Mouse (Mus musculus) cortical plate, adult 2 months (tissue): ENCODE data around the gene Ptprcap. TPM values are rescaled to one million over a fixed set of nuclear protein-coding genes. Genes with fewer than 3 reads are reported as not detected.

Experiments used
- H3K27ac ChIP-seq: fragments of 200-500 bp; 2 replicates; pipeline ENCODE4 v1.5.1; 2012; ENCODE audit warnings: low read length, control low read depth, inconsistent platforms; ENCODE audit not compliant: insufficient read depth
- H3K4me1 ChIP-seq: fragments of 200-500 bp; 2 replicates; pipeline ENCODE4 v1.6.1; 2011; ENCODE audit warnings: low read length; ENCODE audit not compliant: control insufficient read depth, insufficient read depth
- H3K4me3 ChIP-seq: fragments of 200-500 bp; 2 replicates; pipeline ENCODE4 v1.5.1; 2011; ENCODE audit warnings: mild to moderate bottlenecking, low read length, control low read depth; ENCODE audit not compliant: insufficient read depth
- CTCF ChIP-seq: fragments of 200-500 bp; IDR thresholded peaks from 2 replicates; pipeline ENCODE4 v1.5.1; 2011; ENCODE audit warnings: mild to moderate bottlenecking, control low read depth, low read length; ENCODE audit not compliant: insufficient read depth; ENCODE audit errors: extremely low read depth
- POLR2A ChIP-seq: fragments of 200-500 bp; IDR thresholded peaks from 2 replicates; pipeline ENCODE4 v1.6.1; 2011; ENCODE audit warnings: mild to moderate bottlenecking, low read length, control low read depth; ENCODE audit not compliant: insufficient read depth; ENCODE audit errors: extremely low read depth
- polyA plus RNA-seq: library from polyadenylated mRNA; depleted of rRNA; stranded (reverse); fragments of >200 nt; gene quantifications from 2 replicates; pipeline ENCODE4 v1.2.3, GENCODE M21; 2012

The Ptprcap gene
- polyA plus RNA-seq, 1 experiment: 1.6 TPM

DNA sequence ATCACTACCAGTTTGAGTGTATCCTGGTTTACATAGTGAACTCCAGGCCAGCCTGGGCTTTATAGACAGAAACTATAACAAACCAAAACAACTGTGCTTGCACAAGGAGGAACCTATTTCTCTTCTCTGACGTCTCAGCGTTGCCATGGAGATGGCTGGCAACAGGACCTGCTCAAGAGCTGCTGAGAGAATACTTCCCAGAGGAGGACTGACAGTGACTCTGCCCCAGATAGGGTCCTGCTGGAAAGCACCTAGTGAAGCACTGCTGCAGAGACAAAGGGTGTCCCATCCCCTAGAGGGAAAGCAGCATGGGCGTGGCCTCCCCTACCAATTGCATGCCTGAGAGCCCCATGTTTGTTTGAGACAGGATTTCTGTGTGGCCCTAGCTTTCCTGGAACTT is 28.5 kb downstream of the Ptprcap start:
- Histone ChIP-seq H3K4me1 (peaks cover 4% of the 10 kb centered on the region), H3K27ac (no peak overlapping the region), H3K4me3 (no peak overlapping the region)
- TF ChIP-seq POLR2A: 0 out of 2 replicates have a peak, but pooled peaks have one; percentile 47
- no peak for TF ChIP-seq CTCF

DNA sequence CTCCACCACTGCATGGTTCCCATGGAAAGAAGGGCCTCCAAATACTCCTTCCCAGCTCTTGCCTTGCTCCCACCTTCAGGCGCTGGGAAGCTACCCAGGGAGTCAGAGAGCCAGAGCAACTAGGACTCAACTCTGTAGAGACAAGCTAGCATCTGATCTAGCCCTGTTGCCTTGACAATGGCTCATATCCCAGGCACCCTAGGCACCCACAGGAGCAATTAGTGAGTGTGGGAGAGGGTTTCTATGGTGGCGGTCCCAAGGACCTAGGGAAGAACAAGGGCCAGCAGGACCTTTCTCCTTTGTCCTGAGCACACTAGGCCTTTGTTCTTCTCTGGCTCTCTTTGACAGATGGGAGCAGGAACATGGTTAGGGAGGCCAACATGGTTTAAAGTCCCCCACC is 30.3 kb downstream of the Ptprcap start:
- Histone ChIP-seq H3K27ac (peak overlapping the region; percentile 88), H3K4me1 (peaks cover 4% of the 10 kb centered on the region), H3K4me3 (no peak overlapping the region)
- TF ChIP-seq POLR2A (no peak), CTCF (no peak)

DNA sequence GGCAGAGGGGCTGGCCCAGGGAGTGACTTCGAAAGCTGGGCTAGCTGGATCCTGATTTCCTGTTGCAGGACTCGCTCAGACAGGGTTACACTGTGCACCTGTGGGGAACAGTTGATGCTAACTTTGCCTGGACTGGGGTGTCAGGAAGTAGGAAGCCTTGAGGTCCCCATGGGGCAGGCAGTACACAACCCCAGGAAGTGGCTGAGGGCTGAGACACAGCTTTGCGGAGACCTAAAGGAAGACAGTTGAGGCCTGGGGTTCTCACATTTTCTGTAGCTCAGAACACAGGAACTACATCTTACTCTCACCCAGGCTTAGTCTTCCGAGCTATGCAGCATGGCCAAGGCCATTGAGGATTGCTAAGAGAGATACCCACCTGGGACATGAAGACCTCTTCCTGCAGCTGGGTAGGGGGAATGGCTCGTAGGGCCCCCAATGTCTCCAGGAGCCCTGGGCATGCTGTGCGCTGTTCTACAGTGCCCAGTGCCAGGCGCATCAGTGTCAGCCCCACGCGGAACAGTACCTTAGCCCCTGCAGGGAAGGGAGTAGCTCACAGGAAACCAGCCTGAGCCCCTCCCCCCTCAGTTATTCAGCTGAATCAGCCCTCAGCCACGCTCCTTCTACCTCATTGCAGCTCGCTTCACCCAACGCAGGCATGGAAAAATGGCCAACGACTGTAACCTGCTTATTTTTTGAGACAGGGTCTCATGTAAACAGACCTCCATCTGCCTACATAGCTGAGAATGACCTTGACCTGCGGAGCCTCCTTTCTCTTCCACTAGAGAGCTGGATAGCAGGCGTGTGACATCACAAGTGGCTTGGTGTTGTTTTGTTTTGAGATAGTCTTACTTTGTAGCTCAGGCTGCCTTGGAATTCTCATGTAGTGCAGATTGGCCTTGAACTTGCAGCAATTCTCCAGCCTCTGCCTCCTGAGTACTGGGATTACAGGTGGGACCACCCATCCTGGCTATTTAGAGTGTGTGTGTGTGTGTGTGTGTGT is 31.9 kb downstream of the Ptprcap start:
- no peak for TF ChIP-seq POLR2A
- no peak for TF ChIP-seq CTCF
- no peak overlapping the region for H3K27ac ChIP-seq

DNA sequence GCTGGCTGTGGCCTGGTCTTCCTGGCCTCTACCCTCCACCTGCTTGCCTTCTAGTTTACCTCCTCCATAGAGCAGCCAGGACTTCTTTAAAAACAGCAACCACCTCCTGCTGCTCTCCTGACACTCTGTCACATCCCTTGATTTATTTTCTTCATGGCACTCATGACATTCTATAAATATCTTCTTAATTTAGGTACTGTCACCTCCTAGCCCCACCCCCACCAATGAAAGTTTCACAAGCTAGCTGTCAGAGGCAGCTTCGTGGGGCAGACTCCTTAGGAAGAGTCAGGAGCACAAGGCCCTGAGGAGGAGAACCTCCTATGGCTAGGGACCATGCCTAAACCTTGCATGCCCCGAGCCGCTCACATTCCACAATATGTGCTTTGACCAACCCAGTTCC is 33.9 kb downstream of the Ptprcap start:
- no peak overlapping the region for H3K4me3 ChIP-seq
- H3K4me1 ChIP-seq: peaks cover 2% of the 10 kb centered on the region; the same call in 1 of the 2 replicates
- H3K27ac ChIP-seq: no peak overlapping the region
- no peak for TF ChIP-seq POLR2A
- no peak for TF ChIP-seq CTCF

More for the DNA sequence above, 31.9 kb downstream of the Ptprcap start:
- H3K4me1 ChIP-seq: peaks cover 4% of the 10 kb centered on the region
- no peak overlapping the region for H3K4me3 ChIP-seq

DNA sequence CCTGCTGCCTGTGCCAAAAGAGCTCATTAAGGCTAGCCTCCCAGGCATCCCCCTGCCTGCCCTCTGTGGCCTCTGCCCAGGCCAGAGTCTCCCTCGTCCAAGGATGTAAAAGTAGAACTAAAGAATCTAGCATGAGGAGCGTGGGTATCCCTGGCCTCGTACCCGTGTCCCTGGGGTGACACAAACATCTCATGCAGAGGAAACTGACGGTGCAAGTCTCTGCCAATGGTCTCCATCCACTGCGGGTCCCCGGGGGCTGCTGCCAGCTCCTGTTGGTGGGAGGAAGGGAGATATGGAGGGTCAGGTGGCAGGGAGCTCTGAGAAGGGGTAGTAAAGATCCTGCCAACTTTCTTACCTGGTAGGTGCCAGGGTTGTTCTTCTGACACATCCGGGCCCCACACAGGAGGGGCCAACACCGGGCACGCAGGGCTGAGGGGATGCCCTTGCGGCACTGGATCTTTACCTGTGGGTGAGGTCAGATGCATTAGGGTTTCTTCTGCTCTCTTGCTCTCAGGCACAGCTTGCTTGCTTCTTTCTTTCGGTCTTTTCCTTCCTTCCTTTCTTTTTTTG is 35.7 kb downstream of the Ptprcap start:
- TF ChIP-seq POLR2A (no peak), CTCF (no peak)
- Histone ChIP-seq H3K4me3 (no peak overlapping the region), H3K27ac (no peak overlapping the region), H3K4me1 (peaks cover 5% of the 10 kb centered on the region; the same call in 1 of the 2 replicates)

DNA sequence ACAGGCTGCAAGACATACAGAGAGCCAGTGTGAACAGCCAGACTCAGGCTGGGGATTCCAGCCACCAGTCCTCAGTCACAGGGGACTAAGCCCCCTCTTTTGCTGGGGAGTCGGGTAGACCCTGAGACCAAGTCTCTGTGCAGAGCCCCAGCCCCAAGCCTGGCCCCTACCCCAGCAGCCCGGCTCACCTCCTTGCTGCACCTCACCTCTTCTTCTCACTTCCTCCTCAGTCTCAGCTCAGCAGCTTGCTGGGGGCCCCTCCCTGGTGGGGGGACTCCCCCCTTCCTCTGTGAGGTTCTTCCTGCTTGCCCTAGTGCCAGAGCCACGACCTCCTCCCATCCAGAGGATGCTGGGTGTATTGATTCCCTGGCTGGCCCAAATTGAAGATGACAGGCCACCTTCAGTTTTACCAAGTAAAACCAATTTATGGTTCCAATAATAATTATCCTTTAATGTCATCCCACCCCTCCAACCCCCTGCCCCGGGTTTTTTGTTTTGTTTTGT is 37.5 kb downstream of the Ptprcap start, which contains the start of gene Tbc1d10c:
Gene Tbc1d10c, minus strand, starts transcription at position 454 of the 504 bp plus-strand sequence.
- peaks cover 7% of the 10 kb centered on the region; the same call in 1 of the 2 replicates for H3K4me1 ChIP-seq
- TF ChIP-seq CTCF (no peak), POLR2A (no peak)
- peak within 1 kb of the TSS; percentile 93 for H3K27ac ChIP-seq
- peak within 1 kb of the TSS; percentile 97 for H3K4me3 ChIP-seq

DNA sequence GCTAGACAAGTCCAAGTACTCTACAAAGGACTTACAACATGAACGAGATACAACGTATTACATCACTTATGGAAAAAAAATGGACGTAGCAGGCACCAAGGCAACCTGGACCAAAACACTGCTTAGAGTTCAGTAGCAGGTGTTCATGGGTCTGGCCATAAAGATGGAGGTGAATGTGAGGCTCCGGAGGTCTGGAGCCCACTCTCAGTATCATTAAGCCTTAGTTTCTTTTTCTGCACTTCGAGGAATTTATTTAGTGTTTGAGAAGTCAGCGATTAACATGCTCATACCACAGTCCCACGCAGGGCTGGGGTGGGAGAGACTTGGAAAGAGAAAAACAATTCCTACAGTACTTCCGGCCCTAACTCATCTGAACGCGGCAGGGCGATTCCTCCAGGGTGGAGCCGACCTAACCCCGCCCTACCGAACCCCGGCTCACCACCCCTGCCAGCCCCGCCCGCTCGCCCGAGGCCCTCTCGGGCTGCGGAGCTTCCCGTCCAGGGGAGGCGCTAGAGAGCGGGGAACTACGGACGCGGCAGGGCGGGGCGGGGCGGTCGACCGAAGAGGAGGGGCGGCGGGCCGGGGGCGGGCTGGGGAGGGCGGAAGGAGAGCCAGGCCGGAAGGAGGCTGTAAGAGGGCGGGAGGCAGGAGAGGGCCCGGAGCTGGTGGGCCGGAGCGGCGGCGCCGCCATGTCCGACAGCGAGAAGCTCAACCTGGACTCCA is 38.3 kb downstream of the Ptprcap start, which contains the start of gene Ppp1ca:
Gene Ppp1ca, plus strand, starts transcription at position 538 of the 723 bp plus-strand sequence.
- Histone ChIP-seq H3K27ac (peak within 1 kb of the TSS; percentile 93), H3K4me3 (peak within 1 kb of the TSS; percentile 97), H3K4me1 (peaks cover 7% of the 10 kb centered on the region; the same call in 1 of the 2 replicates)
- peak; percentile 70 for TF ChIP-seq POLR2A
- peak; percentile 43 for TF ChIP-seq CTCF

DNA sequence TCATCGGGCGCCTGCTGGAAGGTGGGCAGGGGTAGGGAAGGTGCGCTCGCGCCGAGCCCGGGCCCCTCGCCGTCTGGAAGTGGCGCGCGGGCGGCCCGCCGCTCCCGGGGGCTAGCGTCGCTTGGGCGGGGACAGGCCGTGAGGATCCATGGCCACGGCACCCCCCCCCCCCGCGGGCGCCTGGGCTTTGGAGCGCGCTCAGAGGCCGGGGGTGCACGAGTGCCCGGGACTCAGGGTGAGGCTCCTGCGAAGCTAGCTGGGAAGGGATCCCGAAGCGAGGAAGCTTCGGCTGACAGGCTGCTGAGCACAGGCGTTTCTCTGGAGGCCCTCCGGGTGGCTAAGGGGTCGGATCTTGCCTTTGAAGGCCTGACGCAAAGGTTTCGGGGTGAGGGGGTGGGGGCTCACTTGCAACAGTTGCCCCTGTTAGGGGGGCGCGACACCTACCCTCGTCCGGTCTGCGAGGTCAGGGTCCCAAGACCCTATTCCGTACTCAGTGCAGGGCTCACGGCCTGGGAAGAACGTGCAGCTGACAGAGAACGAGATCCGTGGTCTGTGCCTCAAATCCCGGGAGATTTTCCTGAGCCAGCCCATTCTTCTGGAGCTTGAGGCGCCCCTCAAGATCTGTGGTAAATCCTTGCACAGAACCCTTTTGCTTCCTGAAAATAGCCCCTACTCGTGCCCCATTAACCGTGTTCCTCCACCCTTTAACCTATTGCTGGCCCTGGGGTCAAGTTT is 39.0 kb downstream of the Ptprcap start:
- peak overlapping the region; percentile 97 for H3K4me3 ChIP-seq
- no peak for TF ChIP-seq POLR2A
- no peak for TF ChIP-seq CTCF
- H3K4me1 ChIP-seq: peaks cover 7% of the 10 kb centered on the region; the same call in 1 of the 2 replicates
- H3K27ac ChIP-seq: peak overlapping the region; percentile 93
